Mouse (Mus musculus) cerebellum, postnatal 36 days (tissue): ENCODE measurements around the gene Neo1.
"Not testable (repeated sequence)": the region's sequence is repeated elsewhere in the genome, so short reads cannot be mapped to it uniquely, and the experiment has no call there.

Source experiments
- DNase-seq, 2 experiments: peaks; one replicate each; pipeline ENCODE4 v3.0.0; 2021 to 2022; ENCODE audit warnings: mixed read lengths in 2 of 2

Neo1 gene

GRCm38 (mm10) chr9:58989255-58989928 lies 46.8 kb downstream of the Neo1 start:
- DNase-seq: no peak

- DNase-seq: no peak
Observed at GRCm38 (mm10) chr9:58979034-58979433, 57.2 kb downstream of the Neo1 start.

- not testable (repeated sequence) for DNase-seq
Observed at GRCm38 (mm10) chr9:58971154-58971553, 65.1 kb downstream of the Neo1 start.

GRCm38 (mm10) chr9:58967371-58967770 lies 68.9 kb downstream of the Neo1 start:
- DNase-seq: no peak

GRCm38 (mm10) chr9:58955507-58955906 lies 80.7 kb downstream of the Neo1 start:
- no peak for DNase-seq

- not testable (repeated sequence) for DNase-seq
Observed at GRCm38 (mm10) chr9:58945910-58946309, 90.3 kb downstream of the Neo1 start.

- no peak for DNase-seq
Observed at GRCm38 (mm10) chr9:58934776-58935175, 101.5 kb downstream of the Neo1 start.

- peak; percentile 13 to 52 for DNase-seq
Observed at GRCm38 (mm10) chr9:58928103-58928502, 108.1 kb downstream of the Neo1 start.

GRCm38 (mm10) chr9:58902869-58903585 lies 133.2 kb downstream of the Neo1 start:
- DNase-seq: peak; percentile 57 to 63

- no peak for DNase-seq
Observed at GRCm38 (mm10) chr9:58899602-58900001, 136.6 kb downstream of the Neo1 start.

- DNase-seq: no peak
Observed at GRCm38 (mm10) chr9:58891840-58892640, 144.2 kb downstream of the Neo1 start.

GRCm38 (mm10) chr9:58890893-58891292 lies 145.3 kb downstream of the Neo1 start:
- no peak for DNase-seq

GRCm38 (mm10) chr9:58889782-58890448 lies 146.3 kb downstream of the Neo1 start:
- DNase-seq: no peak

GRCm38 (mm10) chr9:58882686-58883085 lies 153.6 kb downstream of the Neo1 start:
- no peak for DNase-seq

GRCm38 (mm10) chr9:58879836-58880235 lies 156.4 kb downstream of the Neo1 start:
- no peak for DNase-seq

- peak; percentile 76 for DNase-seq
Observed at GRCm38 (mm10) chr9:58876946-58877625, 159.2 kb downstream of the Neo1 start.

GRCm38 (mm10) chr9:58875439-58875838 lies 160.8 kb downstream of the Neo1 start:
- DNase-seq: no peak

GRCm38 (mm10) chr9:58874354-58874753 lies 161.9 kb downstream of the Neo1 start:
- DNase-seq: no peak

GRCm38 (mm10) chr9:58873541-58874324 lies 162.5 kb downstream of the Neo1 start:
- DNase-seq: peak; percentile 69 to 76

GRCm38 (mm10) chr9:58871141-58871540 lies 165.1 kb downstream of the Neo1 start:
- DNase-seq: no peak

GRCm38 (mm10) chr9:58863826-58864225 lies 172.4 kb downstream of the Neo1 start:
- no peak for DNase-seq
